Comparison of ENCODE assay signal across 22 mouse cellular contexts in genomic region chr9:84594724-84595123, GRCm38 (mm10).
DNase-seq lines count a peak whose midpoint lies in the region; ATAC-seq lines count a peak whose summit lies in the region.
"Had no signal": no experiment of that assay in that cellular context is flagged by ENCODE, and none has a peak within 500 bp of the region (broad histone marks: within the 10 kb centered on the region; RNA-seq: fewer than 3 reads in every experiment).

No protein-coding gene starts in this region.

- no peak overlapping the region for H3K4me3 ChIP-seq in embryonic facial prominence, embryonic 14.5 days (ENCODE audit: low read depth, low read length)
- H3K4me3 ChIP-seq in embryonic facial prominence, embryonic 10.5 days, result no peak overlapping the region
- no peak overlapping the region for H3K4me3 ChIP-seq in kidney, embryonic 14.5 days (ENCODE audit: low read length)
- H3K4me3 ChIP-seq: embryonic facial prominence, embryonic 13.5 days; forebrain, embryonic 13.5 days; gastrocnemius, adult 2 months; heart, embryonic 12.5 days; hindbrain, embryonic 10.5 days had no signal

- no peak overlapping the region for H3K4me2 ChIP-seq in embryonic facial prominence, embryonic 14.5 days (ENCODE audit: low read depth, low read length)
- H3K4me2 ChIP-seq in kidney, embryonic 14.5 days (replicated peaks; ENCODE audit: low read depth, low read length), result no peak overlapping the region
- H3K4me2 ChIP-seq: embryonic facial prominence, embryonic 13.5 days; forebrain, embryonic 13.5 days; heart, embryonic 12.5 days; hindbrain, embryonic 14.5 days had no signal

- no peaks in the 10 kb centered on the region for H3K4me1 ChIP-seq in embryonic facial prominence, embryonic 14.5 days (ENCODE audit: control insufficient read depth, insufficient read depth, low read length)
- H3K4me1 ChIP-seq in embryonic facial prominence, embryonic 10.5 days, result no peaks in the 10 kb centered on the region
- H3K4me1 ChIP-seq in kidney, embryonic 14.5 days (ENCODE audit: control insufficient read depth, insufficient read depth, low read length), result no peaks in the 10 kb centered on the region
- H3K4me1 ChIP-seq: embryonic facial prominence, embryonic 13.5 days; forebrain, embryonic 13.5 days; heart, embryonic 12.5 days; hindbrain, embryonic 10.5 days had no signal

- H3K9ac ChIP-seq in embryonic facial prominence, embryonic 14.5 days (ENCODE audit: low read depth, low read length), result no peak overlapping the region
- no peak overlapping the region for H3K9ac ChIP-seq in kidney, embryonic 14.5 days (ENCODE audit: low read depth, low read length)
- H3K9ac ChIP-seq: embryonic facial prominence, embryonic 13.5 days; forebrain, embryonic 13.5 days; forebrain, postnatal 0 days; heart, embryonic 12.5 days; hindbrain, embryonic 14.5 days had no signal

- H3K9me3 ChIP-seq in embryonic facial prominence, embryonic 14.5 days (ENCODE audit: control insufficient read depth, low read length), result no peaks in the 10 kb centered on the region
- H3K9me3 ChIP-seq in embryonic facial prominence, embryonic 10.5 days, result no peaks in the 10 kb centered on the region
- no peaks in the 10 kb centered on the region for H3K9me3 ChIP-seq in kidney, embryonic 14.5 days (ENCODE audit: control insufficient read depth, low read length)
- H3K9me3 ChIP-seq: embryonic facial prominence, embryonic 13.5 days; forebrain, embryonic 13.5 days; G1E; heart, embryonic 12.5 days; hindbrain, embryonic 10.5 days had no signal

- peak; percentile 1 for DNase-seq in embryonic facial prominence, embryonic 14.5 days (ENCODE audit: low spot score)
- DNase-seq in embryonic facial prominence, embryonic 10.5 days (ENCODE audit: low spot score), result no peak
- DNase-seq in kidney, postnatal 10 days, result peak; percentile 10
- DNase-seq in Muller cell, postnatal 12 days (ENCODE audit: inconsistent ontology term), result peak; percentile 19
- DNase-seq in yolk sac, embryonic 10.5 days (ENCODE audit: low spot score), result peak; percentile 24
- no peak for DNase-seq in layer of hippocampus, adult 9-11 months
- DNase-seq: adrenal gland, postnatal 14 days; B cell, adult 2 months; cerebellum, adult 11-12 months; cerebellum, adult 9-10 months; cerebellum, postnatal 25 days; forebrain, postnatal 0 days; gastrocnemius, adult 2 months; gastrocnemius, postnatal 25 days had no signal

- no peaks in the 10 kb centered on the region for H3K27me3 ChIP-seq in embryonic facial prominence, embryonic 14.5 days (replicated peaks; ENCODE audit: control insufficient read depth, insufficient read depth, low read length)
- no peaks in the 10 kb centered on the region for H3K27me3 ChIP-seq in embryonic facial prominence, embryonic 10.5 days (replicated peaks; ENCODE audit: low read depth, poor library complexity, severe bottlenecking)
- H3K27me3 ChIP-seq in kidney, embryonic 14.5 days (ENCODE audit: control insufficient read depth, insufficient read depth, low read length), result no peaks in the 10 kb centered on the region
- H3K27me3 ChIP-seq: embryonic facial prominence, embryonic 13.5 days; forebrain, embryonic 13.5 days; heart, embryonic 12.5 days had no signal

- no peaks in the 10 kb centered on the region for H3K36me3 ChIP-seq in embryonic facial prominence, embryonic 14.5 days (ENCODE audit: control insufficient read depth, insufficient read depth, low read length)
- no peaks in the 10 kb centered on the region for H3K36me3 ChIP-seq in embryonic facial prominence, embryonic 10.5 days (replicated peaks)
- H3K36me3 ChIP-seq in kidney, embryonic 14.5 days (ENCODE audit: control insufficient read depth, insufficient read depth, low read length), result no peaks in the 10 kb centered on the region
- H3K36me3 ChIP-seq: embryonic facial prominence, embryonic 13.5 days; G1E; heart, embryonic 12.5 days; hindbrain, embryonic 10.5 days had no signal

- ATAC-seq in embryonic facial prominence, embryonic 14.5 days (ENCODE audit: low read depth), result no peak
- no peak for ATAC-seq in kidney, embryonic 14.5 days (ENCODE audit: low FRiP score, low TSS enrichment)
- ATAC-seq: CD4-positive, CD25-positive, alpha-beta regulatory T cell, adult 4 months; forebrain, embryonic 13.5 days; forebrain, postnatal 0 days had no signal

- 58% methylated on average over 2 of the region's 2 CpGs for WGBS in embryonic facial prominence, embryonic 14.5 days
- WGBS in embryonic facial prominence, embryonic 10.5 days, result 67% methylated on average over 2 of the region's 2 CpGs
- 38% methylated on average over 2 of the region's 2 CpGs for WGBS in kidney, embryonic 14.5 days

- no peak overlapping the region for H3K27ac ChIP-seq in embryonic facial prominence, embryonic 14.5 days (replicated peaks; ENCODE audit: low read depth, low read length)
- no peak overlapping the region for H3K27ac ChIP-seq in embryonic facial prominence, embryonic 10.5 days (replicated peaks)
- no peak overlapping the region for H3K27ac ChIP-seq in kidney, embryonic 14.5 days (ENCODE audit: low read depth, low read length)
- H3K27ac ChIP-seq: embryonic facial prominence, embryonic 13.5 days; forebrain, embryonic 13.5 days; gastrocnemius, adult 2 months; hindbrain, embryonic 10.5 days; hindbrain, embryonic 14.5 days had no signal

Comparison
In these comparisons a context has a peak if more than half of its experiments do, and no peak if none do; other contexts are left out.
1. DNase-seq: peak in embryonic facial prominence, embryonic 14.5 days (single experiment), kidney, postnatal 10 days (single experiment), Muller cell, postnatal 12 days (single experiment) and yolk sac, embryonic 10.5 days (single experiment); none in embryonic facial prominence, embryonic 10.5 days (single experiment) and layer of hippocampus, adult 9-11 months (single experiment).